Mouse (Mus musculus) naive thymus-derived CD4-positive, alpha-beta T cell, adult 2 months (primary cell): ENCODE results near the gene Hnrnpdl.
A peak's percentile ranks its signal among the peaks of the same experiment; 100 is the strongest.

ENCODE experiments used
- DNase-seq: peaks from one replicate; pipeline ENCODE4 v3.0.0-alpha.2; 2011; ENCODE audit warnings: low read depth

Gene Hnrnpdl

DNA sequence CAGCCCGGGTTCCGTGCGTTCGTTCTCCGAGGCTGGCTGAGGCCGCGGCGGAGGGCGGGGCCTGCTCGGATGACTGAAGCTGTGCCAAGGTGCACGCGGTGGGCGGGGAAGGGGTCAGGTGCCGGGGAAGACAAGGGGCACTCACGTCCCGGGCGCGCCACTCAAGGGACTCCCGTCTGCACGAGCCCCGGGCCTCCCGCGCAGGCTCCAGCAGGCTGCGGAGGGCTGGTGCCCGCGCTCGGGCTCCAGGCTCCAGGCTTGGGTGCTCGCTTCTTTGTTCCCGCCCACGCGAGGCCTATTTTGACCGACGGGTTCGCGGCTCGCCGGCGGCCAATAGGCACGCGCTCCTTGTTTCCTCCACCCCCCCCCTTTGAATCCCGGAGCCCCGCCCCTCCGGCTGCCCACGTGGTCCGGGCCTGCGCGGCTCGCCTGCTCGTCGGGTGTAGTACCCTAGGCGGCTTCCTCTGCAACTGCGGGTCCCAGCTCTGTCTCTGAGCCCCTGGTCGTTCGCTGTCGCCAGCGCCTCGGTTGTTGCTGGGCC lies at the start of gene Hnrnpdl, which contains the start of gene Enoph1:
Gene Hnrnpdl, minus strand, starts transcription at position 63 of the 541 bp plus-strand sequence.
Gene Enoph1, plus strand, starts transcription at position 384 of the 541 bp plus-strand sequence.
- peak; percentile 98 for DNase-seq

DNA sequence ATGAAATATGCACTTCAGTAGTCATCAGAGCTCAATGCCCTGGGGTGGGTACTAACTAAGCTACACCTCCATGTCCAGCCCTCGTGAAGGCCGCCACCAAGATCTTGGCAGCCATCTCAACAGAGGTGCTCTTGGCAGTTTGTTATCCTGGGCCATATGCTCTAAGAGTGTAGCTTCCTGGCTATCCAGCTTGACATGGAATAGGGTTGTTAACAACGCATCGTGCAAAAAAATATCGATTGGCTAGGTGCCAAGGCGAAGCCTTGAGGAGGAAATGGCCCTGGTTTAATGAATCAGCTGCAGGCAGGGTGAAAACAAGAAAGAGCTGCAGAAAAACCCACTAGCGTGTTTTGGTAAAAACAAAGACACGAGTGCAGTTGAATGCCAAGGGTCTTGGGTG lies 45.6 kb upstream of the Hnrnpdl start:
- DNase-seq: no peak

- no peak for DNase-seq
These were observed 44.6 kb upstream of the Hnrnpdl start for GRCm38 (mm10) chr5:100083953-100084562.

DNA sequence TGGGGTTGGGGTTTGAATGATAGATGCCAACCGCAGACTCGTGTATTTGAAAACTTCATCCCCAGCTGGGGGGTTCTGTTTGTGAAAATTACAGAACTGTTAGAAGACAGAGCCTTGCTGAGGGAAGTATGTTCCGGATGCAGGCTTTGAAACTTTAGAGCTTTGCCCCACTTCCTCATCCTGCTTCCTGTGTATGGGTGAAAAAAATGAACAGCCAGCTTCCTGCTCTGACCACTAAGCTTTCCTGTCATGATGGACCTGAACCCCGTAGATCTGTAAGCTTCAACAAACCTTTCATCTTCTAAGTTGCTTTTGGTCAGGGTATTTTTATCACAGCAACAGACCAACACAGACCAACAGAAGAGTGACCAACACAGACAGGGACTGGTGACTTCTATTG lies 42.5 kb upstream of the Hnrnpdl start:
- no peak for DNase-seq

- DNase-seq: no peak
These were observed 40.4 kb upstream of the Hnrnpdl start for GRCm38 (mm10) chr5:100079931-100080275.

DNA sequence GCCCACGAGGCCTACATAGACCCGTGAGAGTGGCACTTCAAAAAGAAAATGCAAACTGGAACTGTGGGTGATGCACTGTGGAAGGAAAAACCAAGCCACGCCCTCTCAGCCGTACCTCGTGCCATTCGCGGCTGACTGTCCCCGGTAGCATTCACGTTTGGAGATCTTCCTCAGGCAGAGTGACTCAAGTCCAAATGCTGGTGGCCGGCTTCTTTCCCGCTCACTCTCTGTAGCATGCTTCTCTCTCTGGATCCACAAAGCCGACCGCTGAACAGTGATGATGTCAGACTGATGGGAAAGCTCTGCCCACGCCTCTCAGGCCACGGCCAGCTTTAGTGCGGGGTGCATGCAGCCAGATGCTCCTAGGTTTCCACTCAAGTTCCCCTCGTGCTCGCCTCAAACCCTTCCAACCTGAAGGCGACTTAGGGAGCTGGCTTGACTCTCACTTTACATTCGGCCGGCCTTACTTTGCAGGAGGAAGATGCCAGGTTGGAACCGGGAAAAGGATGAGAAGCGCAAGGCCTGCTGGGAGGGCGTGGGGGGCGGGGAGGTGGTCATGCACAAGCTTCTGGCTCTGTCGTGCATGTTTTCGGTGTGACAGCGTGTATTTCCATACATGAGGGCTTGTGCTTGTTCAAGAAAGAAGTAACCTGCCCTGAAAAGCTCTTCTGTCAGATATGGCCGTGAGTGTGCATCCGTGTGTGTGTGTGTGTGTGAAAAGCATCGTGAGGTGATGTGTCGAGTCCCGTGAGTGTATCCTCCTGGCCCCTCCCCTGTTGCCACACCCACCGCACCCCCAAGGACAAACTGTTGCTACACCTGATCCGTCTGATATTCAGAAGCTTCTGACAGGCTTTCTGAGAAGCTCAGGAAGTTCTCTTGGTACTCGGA lies 39.8 kb upstream of the Hnrnpdl start:
- DNase-seq: peak; percentile 30

DNA sequence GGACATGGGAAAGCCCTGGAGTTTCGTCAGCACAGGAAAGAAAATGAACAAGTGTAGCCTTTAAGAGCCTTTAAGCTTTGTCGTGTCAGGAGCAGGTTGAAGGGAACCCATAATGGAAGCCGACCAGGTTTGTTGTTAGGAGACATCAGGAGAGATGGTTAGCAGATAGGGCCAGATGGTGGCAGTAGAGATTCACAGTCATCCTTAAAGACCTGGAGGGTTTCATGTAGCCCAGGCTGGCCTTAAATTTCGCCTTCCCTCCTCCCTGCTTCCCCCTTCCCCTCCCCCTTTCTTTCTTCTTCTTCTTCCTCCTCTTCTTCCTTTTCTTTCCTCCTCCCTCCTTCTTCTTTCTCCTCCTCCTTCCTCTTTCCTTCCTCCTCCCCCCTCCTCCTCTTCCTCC lies 35.1 kb upstream of the Hnrnpdl start:
- no peak for DNase-seq

DNA sequence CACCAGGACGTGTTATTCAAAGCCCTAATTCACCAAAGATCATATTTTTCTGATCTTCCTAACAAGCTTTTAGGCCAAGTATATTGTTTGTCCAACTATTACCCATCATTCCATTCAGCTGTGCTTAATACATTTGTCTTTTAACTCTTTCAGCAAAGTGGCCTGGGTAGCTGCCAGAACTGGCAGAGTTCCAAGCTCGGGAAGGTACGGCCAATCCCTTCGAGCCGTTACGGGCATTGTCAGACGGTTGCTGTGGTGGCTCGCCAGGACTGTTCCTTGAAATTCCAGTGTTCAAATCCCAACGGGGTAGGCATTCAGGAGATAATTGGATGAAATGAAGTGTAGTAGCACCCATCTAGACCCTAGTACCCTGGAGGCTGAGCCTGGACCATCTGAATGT lies 33.1 kb upstream of the Hnrnpdl start:
- DNase-seq: no peak

GRCm38 (mm10) chr5:100071541-100071940 lies 32.1 kb upstream of the Hnrnpdl start:
- DNase-seq: no peak

- DNase-seq: peak; percentile 81
These were observed 30.8 kb upstream of the Hnrnpdl start for GRCm38 (mm10) chr5:100070255-100070654.

GRCm38 (mm10) chr5:100069526-100069925 lies 30.1 kb upstream of the Hnrnpdl start:
- DNase-seq: no peak

GRCm38 (mm10) chr5:100067579-100067978 lies 28.1 kb upstream of the Hnrnpdl start:
- no peak for DNase-seq

DNA sequence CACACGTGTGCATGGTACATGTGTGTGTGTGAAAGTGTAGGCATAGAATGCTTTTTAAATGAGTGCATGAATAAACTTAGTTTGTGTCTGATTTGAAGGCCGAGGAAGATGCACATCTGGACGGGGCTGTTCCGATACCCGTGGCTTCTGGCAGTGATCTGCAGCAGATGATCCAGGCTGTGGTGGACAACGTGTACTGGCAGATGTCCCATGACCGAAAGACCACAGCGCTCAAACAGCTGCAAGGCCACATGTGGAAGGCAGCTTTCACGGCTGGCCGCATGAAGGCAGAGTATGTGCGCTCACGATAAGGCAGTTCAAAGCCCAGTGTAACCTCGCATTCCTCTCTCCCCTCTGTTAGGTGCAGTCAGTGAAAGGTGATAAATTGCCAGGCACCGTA lies 21.4 kb upstream of the Hnrnpdl start:
- no peak for DNase-seq

- no peak for DNase-seq
These were observed 19.9 kb upstream of the Hnrnpdl start for GRCm38 (mm10) chr5:100059326-100059725.

GRCm38 (mm10) chr5:100058729-100059128 lies 19.3 kb upstream of the Hnrnpdl start:
- DNase-seq: no peak

DNA sequence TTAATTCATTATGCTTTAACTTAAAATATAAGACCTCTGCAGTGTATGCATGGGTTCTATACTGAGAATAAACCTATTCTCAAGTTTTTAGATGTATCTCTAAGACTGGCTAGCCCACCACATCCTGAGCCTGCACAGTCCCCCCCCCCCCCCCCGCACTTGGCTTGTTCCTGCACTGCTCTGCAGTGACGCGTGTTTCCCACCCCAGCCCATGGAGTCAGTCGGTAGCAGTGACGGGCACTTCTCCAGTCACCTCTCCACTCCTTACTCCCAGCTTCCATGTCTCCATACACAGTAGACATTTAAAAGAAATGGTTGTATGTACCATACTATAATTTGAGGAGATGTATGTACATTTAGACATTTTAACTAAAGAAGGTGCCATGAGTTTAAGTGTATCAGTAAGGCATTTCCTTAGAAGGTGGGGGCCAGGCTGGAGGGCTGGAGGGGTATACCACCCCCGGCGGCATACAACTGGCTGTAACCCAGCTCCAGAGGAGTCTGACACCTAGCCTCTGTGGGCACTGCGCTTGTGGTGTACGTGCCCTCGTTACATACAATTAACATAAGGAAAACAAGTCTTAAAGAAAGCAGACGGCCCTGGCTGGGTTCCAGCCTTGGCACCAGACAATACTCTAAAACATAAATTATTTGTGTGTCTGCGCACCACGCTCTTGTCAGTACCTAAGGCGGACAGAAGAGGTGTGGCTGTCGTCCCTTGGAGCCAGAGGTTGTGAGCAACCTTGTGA lies 18.2 kb upstream of the Hnrnpdl start:
- DNase-seq: no peak

DNA sequence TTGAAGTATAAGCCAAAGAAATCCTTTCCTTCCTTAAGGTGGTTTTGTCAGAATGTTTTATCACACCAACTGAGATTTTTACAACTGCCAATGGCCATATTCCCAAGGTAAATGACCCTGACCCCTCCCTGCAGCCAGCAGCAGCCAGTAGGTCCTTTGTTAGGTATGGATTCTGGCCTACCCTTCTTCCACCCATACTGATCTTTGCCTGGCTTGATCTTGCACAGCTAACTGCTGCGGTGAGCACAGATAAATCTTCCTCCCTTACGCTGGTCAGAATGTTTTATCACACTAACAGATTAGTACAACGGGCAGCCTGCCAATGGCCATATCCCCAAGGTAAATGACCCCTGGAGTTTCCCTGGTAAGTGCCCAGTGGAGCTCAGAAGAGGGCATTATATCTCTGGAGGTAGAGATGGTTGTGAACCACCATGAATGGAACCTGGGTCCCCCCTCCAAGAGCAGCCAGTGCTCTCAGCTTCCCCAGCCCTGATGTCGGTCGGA lies 16.5 kb upstream of the Hnrnpdl start:
- no peak for DNase-seq

- DNase-seq: no peak
These were observed 15.5 kb upstream of the Hnrnpdl start for GRCm38 (mm10) chr5:100054807-100055547.

GRCm38 (mm10) chr5:100052728-100053127 lies 13.3 kb upstream of the Hnrnpdl start:
- DNase-seq: no peak

- no peak for DNase-seq
These were observed 10.4 kb upstream of the Hnrnpdl start for GRCm38 (mm10) chr5:100049904-100050303.

DNA sequence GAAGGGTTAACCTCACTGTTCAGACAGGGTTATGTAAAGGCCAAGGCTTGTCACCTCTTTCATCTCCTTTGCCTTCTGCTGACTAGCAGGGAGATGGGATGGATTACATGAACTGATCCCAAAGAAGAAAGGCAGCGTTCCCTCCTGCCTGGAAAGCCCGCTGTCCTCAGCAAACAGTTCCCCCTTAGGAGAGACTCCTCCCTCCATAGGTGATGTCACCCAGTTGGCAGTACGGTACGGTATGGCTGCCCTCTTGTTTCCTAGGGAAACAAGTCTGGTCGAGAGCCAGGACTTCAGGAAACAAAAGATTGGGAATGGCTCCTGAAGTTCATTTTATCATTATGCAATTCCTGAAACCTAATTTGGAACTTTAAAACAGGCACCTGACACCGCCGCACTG lies 8.4 kb upstream of the Hnrnpdl start:
- DNase-seq: no peak
